Mouse (Mus musculus) gastrocnemius, postnatal 36 days (tissue): Measurements from ENCODE around the gene Prkg1. TPM values are rescaled to one million over a fixed set of nuclear protein-coding genes. Genes with fewer than 3 reads are reported as not detected.
"Not testable (repeated sequence)": the region's sequence is repeated elsewhere in the genome, so short reads cannot be mapped to it uniquely, and the experiment has no call there.

ENCODE experiments used
- DNase-seq, 2 experiments: peaks; one replicate each; pipeline ENCODE4 v3.0.0; 2022
- intact Hi-C: fragments of 180-260 bp; cut with DNase I; formaldehyde crosslinking; loops from one replicate; pipeline ENCODE4 v1.15.1; 2025
- total RNA-seq, 2 experiments: library from RNA; stranded (reverse); gene quantifications; 2 replicates each; pipeline ENCODE4 v1.2.3; 2021

Prkg1 gene
- total RNA-seq, 2 experiments from 2014 or later: 23.1 to 37.4 TPM

DNA sequence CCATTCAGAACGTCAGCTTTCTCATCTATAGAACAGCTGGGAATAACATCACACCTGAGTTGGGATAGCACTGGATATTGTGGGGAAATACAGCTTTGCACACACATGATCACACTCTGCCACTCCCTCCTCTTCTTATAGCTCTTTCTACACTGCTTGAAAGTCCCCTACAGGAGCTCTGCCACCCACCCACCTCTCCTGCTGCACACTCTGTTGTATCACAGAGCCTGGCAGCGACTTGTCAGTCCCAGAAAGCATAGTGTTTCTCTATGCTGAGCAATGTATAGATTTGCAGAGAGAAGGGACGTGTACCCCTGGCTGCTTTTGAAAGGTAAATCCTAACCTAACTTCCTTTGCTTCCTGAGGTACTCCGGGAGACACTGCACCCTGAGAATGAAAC, 275.2 kb downstream of the Prkg1 start:
- intact Hi-C loops: no loop called here

DNA sequence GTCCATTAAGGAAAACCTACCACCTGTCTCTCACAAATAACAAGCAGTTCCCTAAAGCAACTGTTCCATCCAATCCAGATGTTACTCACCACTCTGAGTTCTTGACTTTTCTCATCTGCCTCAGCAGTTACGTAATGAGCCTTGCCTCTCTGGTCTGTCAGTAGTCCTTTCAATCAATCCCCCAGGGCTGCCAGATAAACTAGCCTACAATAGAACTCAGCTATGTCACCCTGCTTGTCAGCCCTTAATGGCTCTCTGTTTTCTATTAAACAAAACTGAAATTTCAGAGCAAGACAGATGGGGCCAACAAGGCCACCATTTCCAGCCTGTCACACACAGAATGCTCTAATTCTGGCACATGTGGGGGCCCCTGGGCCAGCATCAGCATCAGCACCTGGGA, 293.1 kb downstream of the Prkg1 start:
- no peak for DNase-seq
- intact Hi-C loops: no loop called here

More for the DNA sequence above, 275.2 kb downstream of the Prkg1 start:
- no peak for DNase-seq

DNA sequence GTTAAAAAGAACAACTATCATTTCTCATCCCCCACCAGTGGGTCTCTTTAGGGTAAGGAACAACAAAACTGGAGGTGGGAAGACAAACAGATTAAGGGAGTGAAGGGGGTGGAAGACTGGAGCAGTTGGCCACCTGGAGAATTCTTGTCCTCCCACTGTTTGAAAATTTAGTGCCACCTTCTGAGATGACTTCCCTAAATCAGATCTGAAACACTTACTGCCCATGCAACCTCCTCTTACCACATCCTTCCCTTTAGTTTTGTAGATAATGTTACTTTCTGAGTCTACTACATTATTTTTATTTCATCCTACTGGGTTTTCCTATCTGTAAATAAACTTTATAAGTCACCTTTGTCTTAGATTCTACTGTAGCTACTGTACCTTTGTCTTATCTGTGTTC, 304.6 kb downstream of the Prkg1 start:
- intact Hi-C loops: no loop called here
- no peak for DNase-seq

DNA sequence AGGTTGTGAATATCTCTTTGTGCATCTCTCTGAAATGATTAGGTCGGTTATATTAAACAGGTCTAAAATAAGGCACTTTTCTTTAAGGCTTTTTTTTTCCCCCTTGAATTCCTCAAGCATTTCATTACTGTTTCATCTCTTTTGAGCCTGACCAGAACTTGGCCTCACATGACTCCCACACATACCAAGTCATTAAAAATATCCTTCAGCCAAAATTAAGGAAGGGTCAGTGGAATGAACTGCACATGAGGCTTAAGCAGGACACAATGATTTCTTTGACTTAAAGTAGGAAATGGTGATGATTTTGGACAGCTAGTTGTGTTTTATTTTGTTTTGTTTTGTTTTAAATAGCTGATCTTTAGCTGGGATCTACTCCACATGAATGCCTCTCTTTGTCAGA, 320.7 kb downstream of the Prkg1 start:
- no peak for DNase-seq
- intact Hi-C loops: no loop called here

DNA sequence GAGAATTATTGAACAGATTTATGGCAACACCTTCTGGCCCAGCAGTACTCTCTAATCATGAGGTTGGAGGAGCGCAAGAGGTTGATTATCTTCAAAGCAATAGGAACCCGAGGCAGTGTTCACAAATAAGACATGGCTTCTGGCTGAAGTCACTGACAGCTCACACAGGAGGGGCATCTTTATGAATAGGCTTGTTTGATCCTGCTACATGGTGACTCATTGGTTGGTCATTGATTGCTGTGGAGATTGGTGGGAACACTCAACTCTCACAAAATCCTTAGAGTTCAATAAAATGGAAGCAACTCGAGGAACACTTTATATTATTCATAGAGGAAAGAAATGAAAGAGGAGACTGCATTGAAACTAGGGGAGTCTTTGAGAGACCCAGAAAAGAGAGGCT, 322.5 kb downstream of the Prkg1 start:
- no peak for DNase-seq
- intact Hi-C loops: no loop called here

- no peak for DNase-seq
- intact Hi-C loops: no loop called here
These were observed 331.4 kb downstream of the Prkg1 start for GRCm38 (mm10) chr19:31433446-31433845.

DNA sequence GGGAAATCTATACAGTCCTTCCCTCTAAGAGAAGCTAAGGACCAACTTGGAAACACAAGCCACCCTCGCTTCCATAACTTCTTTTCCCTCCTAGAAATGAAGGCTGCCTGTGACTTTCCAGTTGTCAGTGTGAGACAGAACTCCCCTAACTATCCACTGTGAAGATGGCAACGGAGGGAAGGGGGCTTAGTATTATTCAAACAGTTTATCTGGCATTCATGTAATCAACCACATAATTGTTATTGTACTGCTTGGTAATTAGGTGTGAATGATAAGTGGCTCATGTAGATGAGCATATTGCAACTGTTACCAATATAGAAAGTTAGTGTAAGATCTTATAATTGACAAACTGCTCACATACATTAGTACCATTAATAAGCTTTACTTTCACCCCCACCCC, 333.4 kb downstream of the Prkg1 start:
- DNase-seq: no peak
- intact Hi-C loops: no loop called here

DNA sequence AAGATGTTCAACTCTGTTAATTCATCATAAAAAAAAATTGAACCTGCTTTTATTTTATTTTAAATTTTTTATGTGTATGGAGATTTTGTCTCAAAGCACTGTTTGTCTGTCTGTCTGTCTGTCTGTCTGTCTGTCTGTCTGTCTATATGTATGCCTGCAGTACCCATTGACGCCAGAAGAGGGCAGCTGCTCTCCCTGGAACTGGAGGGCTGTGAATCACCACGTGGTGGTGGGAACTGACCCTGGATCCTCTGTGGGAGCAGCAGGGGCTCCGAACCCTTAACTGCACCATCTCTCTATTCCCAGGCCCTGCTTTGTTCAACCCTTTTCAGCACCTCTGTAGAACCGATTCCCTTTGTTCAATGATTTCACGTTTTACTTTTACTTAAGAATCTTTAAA, 338.7 kb downstream of the Prkg1 start:
- intact Hi-C loops: no loop called here
- no peak for DNase-seq

- intact Hi-C loops: no loop called here
These were observed 339.6 kb downstream of the Prkg1 start for GRCm38 (mm10) chr19:31425199-31425598.

GRCm38 (mm10) chr19:31424319-31424718, 340.5 kb downstream of the Prkg1 start:
- intact Hi-C loops: no loop called here
- no peak for DNase-seq

More at GRCm38 (mm10) chr19:31425199-31425598, 339.6 kb downstream of the Prkg1 start:
- DNase-seq: no peak

DNA sequence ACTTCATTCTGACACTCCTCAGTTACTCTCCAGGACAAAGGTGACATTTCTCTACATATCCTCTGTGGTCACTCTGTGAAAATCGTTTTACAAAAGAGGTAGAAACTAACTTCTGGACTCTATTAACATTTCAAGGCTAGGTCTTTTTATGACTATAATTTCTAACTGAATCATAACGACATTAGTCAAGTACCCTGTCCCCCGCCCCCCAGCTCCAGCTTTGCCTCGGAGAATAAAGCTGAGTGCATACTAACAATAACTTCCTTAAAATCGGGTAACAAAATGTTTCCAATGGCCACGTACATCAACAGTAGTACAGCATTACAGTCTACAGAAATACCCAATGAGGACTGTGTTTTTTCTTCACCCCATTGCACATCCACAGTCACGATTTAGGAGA, 351.3 kb downstream of the Prkg1 start:
- no peak for DNase-seq
- intact Hi-C loops: no loop called here

DNA sequence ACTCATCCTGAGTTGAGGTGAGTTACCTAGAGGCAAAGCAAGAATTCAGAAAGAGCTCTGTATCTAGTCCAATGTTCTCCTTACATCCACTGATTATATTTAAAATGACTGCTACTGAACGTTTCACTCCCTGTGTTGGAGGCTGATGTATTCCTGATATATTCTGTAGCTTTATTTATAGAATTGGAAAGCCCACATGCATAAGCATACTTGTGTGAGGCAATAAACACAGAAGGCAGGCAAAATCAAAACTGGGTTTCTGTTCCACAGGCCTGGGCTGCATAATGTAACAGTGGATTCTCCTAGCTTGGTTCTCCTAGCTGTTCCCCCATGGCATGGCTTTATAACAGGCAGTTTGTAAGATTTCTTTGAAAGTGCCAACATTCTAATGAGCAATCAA, 368.7 kb downstream of the Prkg1 start:
- DNase-seq: no peak
- intact Hi-C loops: no loop called here

- intact Hi-C loops: no loop called here
- no peak for DNase-seq
These were observed 379.5 kb downstream of the Prkg1 start for GRCm38 (mm10) chr19:31385353-31385752.

- DNase-seq: no peak
- intact Hi-C loops: no loop called here
These were observed 381.0 kb downstream of the Prkg1 start for GRCm38 (mm10) chr19:31383881-31384280.

GRCm38 (mm10) chr19:31370106-31370505, 394.7 kb downstream of the Prkg1 start:
- DNase-seq: no peak
- intact Hi-C loops: no loop called here

DNA sequence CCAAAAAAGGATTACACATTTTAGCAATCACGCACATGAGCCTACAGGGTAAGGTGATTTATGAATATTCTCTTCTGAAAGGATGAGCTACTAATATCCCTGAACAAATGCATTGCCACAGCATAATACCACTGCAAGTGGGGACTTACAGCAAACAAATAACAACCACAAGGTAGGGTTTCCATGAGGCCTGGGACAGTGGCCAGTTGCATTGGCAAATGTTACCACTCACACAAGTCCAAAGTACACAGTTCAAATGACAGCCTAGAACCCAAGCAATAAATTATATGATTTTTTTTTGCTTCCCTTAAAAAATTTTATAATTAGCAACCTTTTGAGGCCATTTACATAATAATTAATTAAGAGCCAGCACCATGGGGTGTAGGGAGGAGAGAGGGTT, 395.7 kb downstream of the Prkg1 start:
- DNase-seq: no peak
- intact Hi-C loops: no loop called here

GRCm38 (mm10) chr19:31362051-31362450, 402.8 kb downstream of the Prkg1 start:
- intact Hi-C loops: no loop called here
- no peak for DNase-seq

DNA sequence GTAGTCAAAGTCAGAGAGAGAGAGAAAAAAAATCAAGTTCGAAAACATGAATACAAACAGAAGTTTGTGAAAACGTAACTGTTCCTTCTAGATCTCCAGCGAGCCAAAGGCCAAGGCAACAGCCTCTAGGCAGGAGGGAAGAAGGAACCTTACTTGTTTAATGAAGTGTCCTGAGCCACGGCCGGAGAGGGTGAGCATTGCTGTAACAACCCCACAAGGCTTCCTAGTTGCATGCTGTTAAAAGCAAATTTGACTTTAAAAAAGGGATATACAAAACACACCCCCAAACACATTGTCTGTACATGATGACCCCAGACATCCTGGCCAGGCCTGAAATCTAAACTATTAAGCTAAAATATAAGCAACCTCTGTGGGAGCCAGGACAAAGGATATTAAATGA, 403.3 kb downstream of the Prkg1 start:
- no peak for DNase-seq
- intact Hi-C loops: no loop called here

GRCm38 (mm10) chr19:31361161-31361560, 403.7 kb downstream of the Prkg1 start:
- peak in 1 of 2 experiments; percentile 29 for DNase-seq

DNA sequence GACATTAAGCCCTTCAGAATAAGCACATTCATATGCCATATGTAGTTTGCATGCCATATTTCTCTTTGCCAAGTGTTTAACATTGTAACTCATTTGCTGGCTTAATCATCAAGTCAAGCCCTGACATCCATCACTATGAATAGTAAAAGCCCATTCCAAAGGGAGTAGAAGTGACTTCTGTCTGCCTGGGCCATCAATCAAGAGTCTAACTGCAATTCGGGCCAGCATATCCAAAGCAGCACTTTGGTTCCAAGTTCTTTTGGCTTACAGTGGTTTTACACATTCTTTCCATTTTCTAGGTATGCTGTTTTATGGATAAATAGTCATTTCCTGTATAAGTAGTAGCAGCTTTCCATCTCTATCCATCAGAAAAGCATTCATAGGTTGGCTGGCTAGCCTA, 409.9 kb downstream of the Prkg1 start:
- intact Hi-C loops: no loop called here
- no peak for DNase-seq

More at GRCm38 (mm10) chr19:31361161-31361560, 403.7 kb downstream of the Prkg1 start:
- intact Hi-C loops: no loop called here

GRCm38 (mm10) chr19:31352784-31353183, 412.0 kb downstream of the Prkg1 start:
- DNase-seq, intact Hi-C loops: not testable (repeated sequence)

- intact Hi-C loops: no loop called here
These were observed 413.0 kb downstream of the Prkg1 start for GRCm38 (mm10) chr19:31351796-31352195.

GRCm38 (mm10) chr19:31342150-31342549, 422.7 kb downstream of the Prkg1 start:
- intact Hi-C loops: loop anchor here (5.0 kb wide), 2 partner anchors 335 to 415 kb away; no protein-coding TSS in a partner anchor
- DNase-seq: peak in 1 of 2 experiments; percentile 7

More at GRCm38 (mm10) chr19:31351796-31352195, 413.0 kb downstream of the Prkg1 start:
- no peak for DNase-seq
